Mouse (Mus musculus): Measurements from ENCODE around the gene Srgn. TPM values are rescaled to one million over a fixed set of nuclear protein-coding genes. Genes with fewer than 3 reads are reported as not detected.
"Not testable (repeated sequence)": the region's sequence is repeated elsewhere in the genome, so short reads cannot be mapped to it uniquely, and the experiment has no call there.

Gene Srgn
- total RNA-seq, 2 experiments from 2014 or later = 6.5 to 9.5 TPM

GRCm38 (mm10) chr10:62500916-62501615, 26.2 kb downstream of the Srgn start:
- intact Hi-C loops (cut with DNase I) = loop anchor here (2.0 kb wide), 1 partner anchor 44 kb away; no protein-coding TSS in a partner anchor
- DNase-seq (ENCODE audit: extremely low spot score in 1 of 2, low spot score in 2 of 2) = no peak

- intact Hi-C loops (cut with DNase I) = loop anchor here (2.0 kb wide), 1 partner anchor 44 kb away; no protein-coding TSS in a partner anchor
- peak; percentile 43 to 69 for DNase-seq (ENCODE audit: extremely low spot score in 1 of 2, low spot score in 2 of 2)
Measured at GRCm38 (mm10) chr10:62500088-62500915, 26.9 kb downstream of the Srgn start.

- DNase-seq (ENCODE audit: extremely low spot score in 1 of 2, low spot score in 2 of 2); intact Hi-C loops (cut with DNase I): not testable (repeated sequence)
Measured at GRCm38 (mm10) chr10:62491681-62492080, 35.6 kb downstream of the Srgn start.

DNA sequence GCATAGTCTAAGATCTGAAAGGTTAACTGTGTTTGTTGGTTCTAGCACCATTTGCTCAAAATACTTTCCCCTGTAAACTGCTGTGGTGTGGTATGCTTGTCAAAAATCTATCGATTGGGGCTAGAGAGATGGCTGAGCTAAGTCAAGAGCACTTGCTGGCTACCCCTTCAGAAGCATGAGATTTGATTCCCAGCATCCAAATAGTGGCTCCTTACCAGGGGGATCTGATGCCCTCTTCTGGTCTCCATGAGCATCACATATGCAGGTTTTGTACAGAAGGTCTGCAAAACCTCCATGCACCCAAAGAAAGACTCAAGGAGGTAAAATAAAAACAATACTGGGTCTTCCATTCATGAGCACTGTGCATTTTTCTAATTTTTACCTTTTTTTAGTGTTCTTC, 39.0 kb downstream of the Srgn start:
- DNase-seq (ENCODE audit: extremely low spot score in 1 of 2, low spot score in 2 of 2) = peak; percentile 18 to 41
- intact Hi-C loops (cut with DNase I) = no loop called here

GRCm38 (mm10) chr10:62486618-62487415, 40.4 kb downstream of the Srgn start, which contains the start of gene Vps26a:
Gene Vps26a, minus strand, starts transcription at chr10:62486805.
- DNase-seq (ENCODE audit: extremely low spot score in 1 of 2, low spot score in 2 of 2) = peak; percentile 97 to 98
- intact Hi-C loops (cut with DNase I) = no loop called here

GRCm38 (mm10) chr10:62485878-62486582, 41.2 kb downstream of the Srgn start:
- DNase-seq (ENCODE audit: extremely low spot score in 1 of 2, low spot score in 2 of 2) = peak in 1 of 2 experiments; percentile 16
- intact Hi-C loops (cut with DNase I) = no loop called here

DNA sequence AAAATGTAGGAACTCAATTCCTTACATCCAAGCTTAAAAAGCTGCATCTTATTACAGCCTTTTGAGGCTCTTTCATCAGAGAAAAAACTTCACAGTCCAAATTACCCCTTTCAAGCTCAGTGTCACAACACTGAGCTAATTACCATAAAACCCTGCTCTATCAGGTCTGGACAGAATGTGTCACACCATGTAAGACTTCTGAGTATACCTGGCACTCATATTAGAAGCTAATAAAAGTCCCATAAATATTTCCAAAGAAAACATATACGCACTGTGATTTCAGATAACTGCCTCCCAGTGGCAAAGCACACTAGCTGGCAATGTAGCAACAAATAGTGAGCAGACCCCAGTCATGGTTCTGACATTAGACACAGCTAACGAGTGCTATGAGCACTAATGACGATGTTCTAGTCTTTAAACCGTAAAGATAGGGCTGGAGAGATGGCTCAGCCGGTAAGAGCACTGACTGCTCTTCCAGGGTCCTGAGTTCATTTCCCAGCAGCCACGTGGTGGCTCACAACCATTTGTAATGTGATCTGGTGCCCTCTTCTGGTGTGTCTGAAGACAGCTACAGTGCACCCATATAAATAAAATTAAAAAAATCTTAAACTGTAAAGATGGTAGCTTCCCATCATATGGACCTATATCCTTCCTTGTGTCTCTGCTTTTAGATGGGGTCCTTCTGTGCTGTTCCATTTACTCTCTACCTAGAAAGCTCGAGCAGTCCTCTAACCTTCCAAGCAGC, 46.0 kb downstream of the Srgn start:
- intact Hi-C loops (cut with DNase I) = no loop called here
- DNase-seq (ENCODE audit: extremely low spot score in 1 of 2, low spot score in 2 of 2) = no peak

- DNase-seq (ENCODE audit: extremely low spot score in 1 of 2, low spot score in 2 of 2) = no peak
- intact Hi-C loops (cut with DNase I) = no loop called here
Measured at GRCm38 (mm10) chr10:62476980-62477379, 50.3 kb downstream of the Srgn start.

DNA sequence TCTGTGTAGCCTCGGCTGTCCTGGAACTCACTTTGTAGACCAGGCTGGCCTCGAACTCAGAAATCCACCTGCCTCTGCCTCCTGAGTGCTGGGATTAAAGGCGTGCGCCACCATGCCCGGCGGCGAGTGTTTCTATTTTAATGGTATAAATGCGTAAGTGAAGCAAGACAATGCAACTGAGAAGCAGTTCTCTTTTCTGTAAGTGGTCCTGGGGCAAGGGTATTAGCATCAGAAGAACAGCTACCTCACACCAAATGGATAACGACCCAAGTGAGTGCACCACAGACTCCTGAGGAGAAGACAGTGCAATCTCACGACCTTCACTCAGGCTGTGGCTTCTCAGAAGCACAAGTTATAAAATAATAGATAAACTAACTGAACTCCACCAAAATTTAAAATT, 52.3 kb downstream of the Srgn start:
- no peak for DNase-seq (ENCODE audit: extremely low spot score in 1 of 2, low spot score in 2 of 2)
- intact Hi-C loops (cut with DNase I) = no loop called here

- DNase-seq (ENCODE audit: extremely low spot score in 1 of 2, low spot score in 2 of 2) = no peak
- intact Hi-C loops (cut with DNase I) = no loop called here
Measured at GRCm38 (mm10) chr10:62471105-62471504, 56.1 kb downstream of the Srgn start.

- DNase-seq (ENCODE audit: extremely low spot score in 1 of 2, low spot score in 2 of 2) = no peak
- intact Hi-C loops (cut with DNase I) = no loop called here
Measured at GRCm38 (mm10) chr10:62469736-62470135, 57.5 kb downstream of the Srgn start.

DNA sequence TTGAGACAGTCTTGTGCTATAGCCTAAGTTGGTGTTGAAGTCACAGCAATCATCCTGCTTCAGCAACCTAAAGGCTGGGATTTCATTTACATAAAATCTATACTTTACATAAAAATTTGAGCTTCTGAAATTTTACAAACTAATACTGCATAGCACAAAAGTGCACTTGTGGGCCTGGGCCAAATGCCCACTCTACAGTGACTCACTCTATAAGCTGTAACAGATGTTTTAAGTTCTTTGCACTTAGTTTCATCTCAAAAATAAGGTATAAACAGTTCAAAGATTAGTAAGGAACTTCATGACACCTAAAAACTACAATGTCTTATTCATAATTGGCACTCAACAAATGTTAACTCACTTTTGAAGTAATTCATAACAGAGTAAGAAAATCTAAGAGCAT, 65.9 kb downstream of the Srgn start:
- no peak for DNase-seq (ENCODE audit: extremely low spot score in 1 of 2, low spot score in 2 of 2)
- intact Hi-C loops (cut with DNase I) = no loop called here

DNA sequence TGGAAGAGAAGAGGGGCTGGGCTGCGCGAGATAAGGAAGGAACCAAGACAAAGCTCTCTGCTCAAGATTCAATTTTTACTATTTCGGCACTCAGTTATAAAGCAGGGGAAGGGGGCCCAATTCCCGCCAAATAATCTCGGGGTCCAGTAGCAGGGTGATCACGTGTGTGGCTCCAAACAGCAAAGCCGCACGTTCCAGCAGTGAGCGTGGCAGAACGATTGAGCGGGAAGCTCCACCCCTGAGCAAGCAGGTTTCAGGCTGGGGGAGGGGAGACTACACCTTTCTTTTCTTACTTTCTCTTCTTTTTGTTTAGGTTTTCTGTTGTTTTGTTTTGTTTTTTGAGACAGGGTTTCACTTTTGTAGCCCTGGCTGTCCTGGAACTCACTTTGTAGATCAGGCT, 75.2 kb downstream of the Srgn start:
- intact Hi-C loops (cut with DNase I); DNase-seq (ENCODE audit: extremely low spot score in 1 of 2, low spot score in 2 of 2): not testable (repeated sequence)

- intact Hi-C loops (cut with DNase I) = no loop called here
- no peak for DNase-seq (ENCODE audit: extremely low spot score in 1 of 2, low spot score in 2 of 2)
Measured at GRCm38 (mm10) chr10:62450280-62450640, 77.0 kb downstream of the Srgn start.

GRCm38 (mm10) chr10:62449364-62450279, 77.6 kb downstream of the Srgn start, which contains the start of the genes 4930507D05Rik and Supv3l1:
Gene 4930507D05Rik, plus strand, starts transcription at chr10:62449489.
Gene Supv3l1, minus strand, starts transcription at chr10:62449738.
- peak; percentile 88 to 92 for DNase-seq (ENCODE audit: extremely low spot score in 1 of 2, low spot score in 2 of 2)
- intact Hi-C loops (cut with DNase I) = no loop called here
